Comparison of ENCODE assay signal across 8 mouse cellular contexts in the genomic region with DNA sequence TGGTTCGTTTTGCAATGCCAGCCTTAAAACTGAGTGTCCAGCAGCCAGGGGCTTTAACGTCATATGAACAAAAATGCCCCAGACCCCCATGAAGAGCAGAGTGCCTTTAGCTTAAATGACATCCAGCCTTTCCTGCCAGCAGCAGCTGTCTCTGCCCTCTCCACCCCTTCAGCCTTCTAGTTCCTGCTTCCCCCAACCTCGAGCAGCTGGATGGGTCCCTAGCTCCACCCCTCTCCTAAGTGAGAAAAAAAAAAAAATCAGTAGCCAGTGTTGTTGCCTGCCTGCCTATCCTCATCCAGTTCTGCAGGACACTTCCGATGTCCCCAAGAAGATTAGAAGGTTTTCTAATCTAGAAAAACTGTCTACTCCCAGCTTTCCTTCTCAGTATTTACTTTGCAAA.
DNase-seq lines count a peak whose midpoint lies in the region; ATAC-seq and TF ChIP-seq lines count a peak whose summit lies in the region.

No protein-coding gene starts in this region.

- no peak for TF ChIP-seq CTCF in kidney, adult 2 months (conservative IDR thresholded peaks at IDR 0.05; ENCODE audit: insufficient read depth, insufficient read length, low read depth, low read length)
- no peak for TF ChIP-seq CTCF in liver, postnatal 0 days (IDR thresholded peaks at IDR 0.05; ENCODE audit: low read depth)

- no peak overlapping the region for H3K4me3 ChIP-seq in kidney, embryonic 14.5 days (ENCODE audit: low read length)
- H3K4me3 ChIP-seq in kidney, adult 2 months (ENCODE audit: insufficient read depth, low read depth, low read length), result no peak overlapping the region
- H3K4me3 ChIP-seq in forebrain, embryonic 16.5 days (replicated peaks; ENCODE audit: low read length), result no peak overlapping the region
- H3K4me3 ChIP-seq in liver, postnatal 0 days (ENCODE audit: low read depth, low read length), result no peak overlapping the region

- H3K9ac ChIP-seq in kidney, embryonic 14.5 days (ENCODE audit: low read depth, low read length), result 0 out of 2 replicates have a peak overlapping the region, but pooled peaks have one; percentile 1
- no peak overlapping the region for H3K9ac ChIP-seq in forebrain, embryonic 16.5 days (replicated peaks; ENCODE audit: low read depth, low read length)
- no peak overlapping the region for H3K9ac ChIP-seq in liver, postnatal 0 days (replicated peaks)

- ATAC-seq in kidney, embryonic 14.5 days (ENCODE audit: low FRiP score, low TSS enrichment), result no peak
- no peak for ATAC-seq in forebrain, embryonic 16.5 days
- ATAC-seq in liver, postnatal 0 days, result no peak
- no peak for ATAC-seq in monocyte, adult 5-6 weeks (replicated peaks; ENCODE audit: insufficient number of reproducible peaks, low FRiP score, low TSS enrichment, poor library complexity, severe bottlenecking)

- DNase-seq in kidney, adult 2 months, result no peak
- DNase-seq in MEL-GATA-1-ER (ENCODE audit: extremely low read depth, low read depth), result peak; percentile 47
- DNase-seq in liver, postnatal 0 days, result no peak
- no peak for DNase-seq in adrenal gland, postnatal 10 days
- DNase-seq in cerebellum, adult 9-11 months, result no peak

- peaks cover 52% of the 10 kb centered on the region for H3K4me1 ChIP-seq in kidney, embryonic 14.5 days (ENCODE audit: control insufficient read depth, insufficient read depth, low read length)
- no peaks in the 10 kb centered on the region for H3K4me1 ChIP-seq in kidney, adult 2 months (ENCODE audit: control insufficient read depth, insufficient read depth, low read length)
- H3K4me1 ChIP-seq in forebrain, embryonic 16.5 days (replicated peaks; ENCODE audit: control insufficient read depth, insufficient read depth, low read length), result peaks cover 54% of the 10 kb centered on the region
- H3K4me1 ChIP-seq in liver, postnatal 0 days (ENCODE audit: insufficient read depth), result peaks cover 35% of the 10 kb centered on the region

- H3K27ac ChIP-seq in kidney, embryonic 14.5 days (ENCODE audit: low read depth, low read length), result peak overlapping the region; percentile 3; the same call in 1 of the 2 replicates
- no peak overlapping the region for H3K27ac ChIP-seq in kidney, adult 2 months (ENCODE audit: insufficient read depth, low read depth, low read length)
- H3K27ac ChIP-seq in forebrain, embryonic 16.5 days (ENCODE audit: low read length), result 0 out of 2 replicates have a peak overlapping the region, but pooled peaks have one; percentile 20
- peak overlapping the region; percentile 99 for H3K27ac ChIP-seq in liver, postnatal 0 days (ENCODE audit: low read depth)

- H3K4me2 ChIP-seq in kidney, embryonic 14.5 days (replicated peaks; ENCODE audit: low read depth, low read length), result no peak overlapping the region
- H3K4me2 ChIP-seq in forebrain, embryonic 16.5 days (ENCODE audit: low read length), result no peak overlapping the region
- H3K4me2 ChIP-seq in liver, postnatal 0 days (ENCODE audit: low read depth, low read length), result peak overlapping the region; percentile 86

- no peak for TF ChIP-seq EP300 in liver, postnatal 0 days (IDR thresholded peaks at IDR 0.05; ENCODE audit: low read depth)

- 25% methylated on average over 4 of the region's 4 CpGs for WGBS in kidney, embryonic 14.5 days
- WGBS in kidney, adult 2 months, result 33% methylated on average over 4 of the region's 4 CpGs
- WGBS in forebrain, embryonic 16.5 days, result 19% methylated on average over 4 of the region's 4 CpGs
- WGBS in liver, postnatal 0 days (ENCODE audit: insufficient replicate concordance), result 24% methylated on average over 4 of the region's 4 CpGs

- H3K36me3 ChIP-seq in kidney, embryonic 14.5 days (ENCODE audit: control insufficient read depth, insufficient read depth, low read length), result no peaks in the 10 kb centered on the region
- H3K36me3 ChIP-seq in kidney, adult 2 months (ENCODE audit: control insufficient read depth, insufficient read depth, low read length), result no peaks in the 10 kb centered on the region
- H3K36me3 ChIP-seq in forebrain, embryonic 16.5 days (ENCODE audit: control insufficient read depth, insufficient read depth), result no peaks in the 10 kb centered on the region
- no peaks in the 10 kb centered on the region for H3K36me3 ChIP-seq in liver, postnatal 0 days (replicated peaks; ENCODE audit: insufficient read depth, low read length)

- TF ChIP-seq POLR2A in kidney, adult 2 months (IDR thresholded peaks at IDR 0.05; ENCODE audit: low read depth, low read length), result no peak

- no peaks in the 10 kb centered on the region for H3K9me3 ChIP-seq in kidney, embryonic 14.5 days (ENCODE audit: control insufficient read depth, low read length)
- H3K9me3 ChIP-seq in forebrain, embryonic 16.5 days (ENCODE audit: control insufficient read depth, low read length), result no peaks in the 10 kb centered on the region
- H3K9me3 ChIP-seq in liver, postnatal 0 days (ENCODE audit: low read length), result no peaks in the 10 kb centered on the region

- no peaks in the 10 kb centered on the region for H3K27me3 ChIP-seq in kidney, embryonic 14.5 days (ENCODE audit: control insufficient read depth, insufficient read depth, low read length)
- no peaks in the 10 kb centered on the region for H3K27me3 ChIP-seq in kidney, adult 2 months (replicated peaks; ENCODE audit: control insufficient read depth, insufficient read depth, low read length)
- H3K27me3 ChIP-seq in forebrain, embryonic 16.5 days (replicated peaks; ENCODE audit: control insufficient read depth, insufficient read depth, low read length), result no peaks in the 10 kb centered on the region
- H3K27me3 ChIP-seq in liver, postnatal 0 days (ENCODE audit: insufficient read depth, low read length), result no peaks in the 10 kb centered on the region
